Mouse (Mus musculus): ENCODE data around the gene Rpl27. TPM values are rescaled to one million over a fixed set of nuclear protein-coding genes. Genes with fewer than 3 reads are reported as not detected.
A peak's percentile ranks its signal among the peaks of the same experiment; 100 is the strongest.

The Rpl27 gene
- polyA plus RNA-seq, 1 experiment, result 2,812 TPM

GRCm38 (mm10) chr11:101450394-101450793, 8.3 kb downstream of the Rpl27 start:
- Histone ChIP-seq H3K79me2 (ENCODE audit: control insufficient read depth, insufficient read depth) (peaks cover 52% of the 10 kb centered on the region), H3K79me3 (ENCODE audit: low read depth) (peaks cover 11% of the 10 kb centered on the region), H3ac (ENCODE audit: control insufficient read depth, insufficient read length, low read depth) (no peak overlapping the region), H3K4me3 (ENCODE audit: insufficient read depth, poor library complexity, severe bottlenecking) (no peak overlapping the region), H3K36me3 (ENCODE audit: control insufficient read depth, insufficient read depth) (peaks cover 11% of the 10 kb centered on the region), H3K27me3 (ENCODE audit: control insufficient read depth, insufficient read depth, insufficient read length) (no peaks in the 10 kb centered on the region)
- TF ChIP-seq CTCF (IDR thresholded peaks at IDR 0.05; ENCODE audit: control insufficient read depth, insufficient read depth, insufficient read length), result peak; percentile 15
- TF ChIP-seq MYOD1 (IDR thresholded peaks at IDR 0.05; ENCODE audit: control insufficient read depth, insufficient read length, low read depth), result no peak

- H3K79me3 ChIP-seq (ENCODE audit: low read depth), result peaks cover 11% of the 10 kb centered on the region
- H3K27me3 ChIP-seq (ENCODE audit: control insufficient read depth, insufficient read depth, insufficient read length), result no peaks in the 10 kb centered on the region
- peaks cover 3% of the 10 kb centered on the region for H3K36me3 ChIP-seq (ENCODE audit: control insufficient read depth, insufficient read depth)
- H3ac ChIP-seq (ENCODE audit: control insufficient read depth, insufficient read length, low read depth), result no peak overlapping the region
- TF ChIP-seq CEBPB (IDR thresholded peaks at IDR 0.05; ENCODE audit: low read depth) (no peak), FOSL1 (IDR thresholded peaks at IDR 0.05; ENCODE audit: insufficient read depth, low read length, poor library complexity, severe bottlenecking) (no peak), USF1 (IDR thresholded peaks at IDR 0.05; ENCODE audit: low read depth) (no peak), MYOD1 (IDR thresholded peaks at IDR 0.05; ENCODE audit: control insufficient read depth, insufficient read length, low read depth) (no peak), CTCF (IDR thresholded peaks at IDR 0.05; ENCODE audit: control insufficient read depth, insufficient read depth, insufficient read length) (no peak), MYOG (IDR thresholded peaks at IDR 0.05; ENCODE audit: control insufficient read depth, extremely low read depth, insufficient read length) (no peak), MAX (IDR thresholded peaks at IDR 0.05) (no peak)
- H3K79me2 ChIP-seq (ENCODE audit: control insufficient read depth, insufficient read depth), result peaks cover 53% of the 10 kb centered on the region
- no peak overlapping the region for H3K4me3 ChIP-seq (ENCODE audit: insufficient read depth, poor library complexity, severe bottlenecking)
These were observed 9.4 kb downstream of the Rpl27 start for GRCm38 (mm10) chr11:101451536-101451935.

GRCm38 (mm10) chr11:101452093-101452774, 10.1 kb downstream of the Rpl27 start:
- Histone ChIP-seq H3ac (ENCODE audit: control insufficient read depth, insufficient read length, low read depth) (no peak overlapping the region), H3K27me3 (ENCODE audit: control insufficient read depth, insufficient read depth, insufficient read length) (no peaks in the 10 kb centered on the region), H3K4me3 (ENCODE audit: insufficient read depth, poor library complexity, severe bottlenecking) (no peak overlapping the region), H3K79me2 (ENCODE audit: control insufficient read depth, insufficient read depth) (peaks cover 53% of the 10 kb centered on the region), H3K79me3 (ENCODE audit: low read depth) (peaks cover 11% of the 10 kb centered on the region), H3K36me3 (ENCODE audit: control insufficient read depth, insufficient read depth) (peaks cover 9% of the 10 kb centered on the region)
- no peak for TF ChIP-seq USF1 (IDR thresholded peaks at IDR 0.05; ENCODE audit: low read depth)

GRCm38 (mm10) chr11:101454702-101455101, 12.6 kb downstream of the Rpl27 start:
- H3K4me3 ChIP-seq (ENCODE audit: insufficient read depth, poor library complexity, severe bottlenecking), result no peak overlapping the region
- peaks cover 11% of the 10 kb centered on the region for H3K79me3 ChIP-seq (ENCODE audit: low read depth)
- H3K27me3 ChIP-seq (ENCODE audit: control insufficient read depth, insufficient read depth, insufficient read length), result no peaks in the 10 kb centered on the region
- no peak for TF ChIP-seq CTCF (IDR thresholded peaks at IDR 0.05; ENCODE audit: control insufficient read depth, insufficient read depth, insufficient read length)
- TF ChIP-seq MYOD1 (IDR thresholded peaks at IDR 0.05; ENCODE audit: control insufficient read depth, insufficient read length, low read depth), result no peak
- TF ChIP-seq USF1 (IDR thresholded peaks at IDR 0.05; ENCODE audit: low read depth), result no peak
- TF ChIP-seq CEBPB (IDR thresholded peaks at IDR 0.05; ENCODE audit: low read depth), result no peak
- TF ChIP-seq MYOG (IDR thresholded peaks at IDR 0.05; ENCODE audit: control insufficient read depth, extremely low read depth, insufficient read length), result no peak
- TF ChIP-seq MAX (IDR thresholded peaks at IDR 0.05), result no peak
- no peak for TF ChIP-seq FOSL1 (IDR thresholded peaks at IDR 0.05; ENCODE audit: insufficient read depth, low read length, poor library complexity, severe bottlenecking)
- H3K79me2 ChIP-seq (ENCODE audit: control insufficient read depth, insufficient read depth), result peaks cover 42% of the 10 kb centered on the region
- H3K36me3 ChIP-seq (ENCODE audit: control insufficient read depth, insufficient read depth), result peaks cover 32% of the 10 kb centered on the region
- peak overlapping the region; percentile 46 for H3ac ChIP-seq (ENCODE audit: control insufficient read depth, insufficient read length, low read depth)

GRCm38 (mm10) chr11:101455627-101456026, 13.5 kb downstream of the Rpl27 start:
- H3K79me3 ChIP-seq (ENCODE audit: low read depth), result peaks cover 6% of the 10 kb centered on the region
- H3K79me2 ChIP-seq (ENCODE audit: control insufficient read depth, insufficient read depth), result peaks cover 35% of the 10 kb centered on the region
- no peak overlapping the region for H3ac ChIP-seq (ENCODE audit: control insufficient read depth, insufficient read length, low read depth)
- H3K27me3 ChIP-seq (ENCODE audit: control insufficient read depth, insufficient read depth, insufficient read length), result no peaks in the 10 kb centered on the region
- H3K4me3 ChIP-seq (ENCODE audit: insufficient read depth, poor library complexity, severe bottlenecking), result no peak overlapping the region
- peaks cover 41% of the 10 kb centered on the region for H3K36me3 ChIP-seq (ENCODE audit: control insufficient read depth, insufficient read depth)
- no peak for TF ChIP-seq USF1 (IDR thresholded peaks at IDR 0.05; ENCODE audit: low read depth)

GRCm38 (mm10) chr11:101457631-101458030, 15.5 kb downstream of the Rpl27 start:
- Histone ChIP-seq H3ac (ENCODE audit: control insufficient read depth, insufficient read length, low read depth) (no peak overlapping the region), H3K27me3 (ENCODE audit: control insufficient read depth, insufficient read depth, insufficient read length) (no peaks in the 10 kb centered on the region), H3K4me3 (ENCODE audit: insufficient read depth, poor library complexity, severe bottlenecking) (no peak overlapping the region), H3K79me3 (ENCODE audit: low read depth) (peaks cover 5% of the 10 kb centered on the region), H3K36me3 (ENCODE audit: control insufficient read depth, insufficient read depth) (peaks cover 59% of the 10 kb centered on the region), H3K79me2 (ENCODE audit: control insufficient read depth, insufficient read depth) (peaks cover 24% of the 10 kb centered on the region)
- no peak for TF ChIP-seq USF1 (IDR thresholded peaks at IDR 0.05; ENCODE audit: low read depth)
- TF ChIP-seq MYOD1 (IDR thresholded peaks at IDR 0.05; ENCODE audit: control insufficient read depth, insufficient read length, low read depth), result no peak
- TF ChIP-seq MAX (IDR thresholded peaks at IDR 0.05), result no peak
- no peak for TF ChIP-seq FOSL1 (IDR thresholded peaks at IDR 0.05; ENCODE audit: insufficient read depth, low read length, poor library complexity, severe bottlenecking)
- TF ChIP-seq CTCF (IDR thresholded peaks at IDR 0.05; ENCODE audit: control insufficient read depth, insufficient read depth, insufficient read length), result no peak
- TF ChIP-seq CEBPB (IDR thresholded peaks at IDR 0.05; ENCODE audit: low read depth), result no peak
- TF ChIP-seq MYOG (IDR thresholded peaks at IDR 0.05; ENCODE audit: control insufficient read depth, extremely low read depth, insufficient read length), result no peak

All from C2C12 (cell line).